Mouse (Mus musculus): ENCODE measurements around the gene Fnbp1l.

Gene Fnbp1l

GRCm38 (mm10) chr3:122494764-122495163 is 124.8 kb downstream of the Fnbp1l start:
- DNase-seq (ENCODE audit: low read depth): no peak

GRCm38 (mm10) chr3:122492872-122493615 is 126.5 kb downstream of the Fnbp1l start:
- DNase-seq (ENCODE audit: low read depth): no peak

GRCm38 (mm10) chr3:122492006-122492405 is 127.5 kb downstream of the Fnbp1l start:
- no peak for DNase-seq (ENCODE audit: low read depth)

GRCm38 (mm10) chr3:122490574-122490973 is 128.9 kb downstream of the Fnbp1l start:
- DNase-seq (ENCODE audit: low read depth): no peak

Data from c-Kit-positive CD71-positive TER-119-negative erythroid progenitor cells, embryonic 14.5 days (primary cell).